Mouse (Mus musculus) intestine, postnatal 0 days (tissue): ENCODE measurements around the gene Tnfsf4. TPM values are rescaled to one million over a fixed set of nuclear protein-coding genes. Genes with fewer than 3 reads are reported as not detected.

ENCODE experiments used
- ATAC-seq: fragments of 200-750 bp; cut with Nextera tagmentation; 2 replicates; pipeline ENCODE4 v1.8.0; 2017; ENCODE audit warnings: mild to moderate bottlenecking, moderate TSS enrichment, moderate library complexity
- H3K27ac ChIP-seq: fragments of 300-500 bp; sonication (generic); 2 replicates; pipeline ENCODE4 v1.5.1; 2014; ENCODE audit warnings: mild to moderate bottlenecking, low read depth, low read length, moderate library complexity
- H3K27me3 ChIP-seq: fragments of 300-500 bp; sonication (generic); replicated peaks from 2 replicates; pipeline ENCODE4 v1.6.1; 2014; ENCODE audit warnings: low read length, mixed read lengths; ENCODE audit not compliant: control insufficient read depth, insufficient read depth
- H3K36me3 ChIP-seq: fragments of 300-500 bp; sonication (generic); 2 replicates; pipeline ENCODE4 v1.6.1; 2014; ENCODE audit warnings: mild to moderate bottlenecking, moderate library complexity; ENCODE audit not compliant: control insufficient read depth, insufficient read depth
- H3K4me1 ChIP-seq: fragments of 300-500 bp; sonication (generic); replicated peaks from 2 replicates; pipeline ENCODE4 v1.6.1; 2014; ENCODE audit warnings: antibody characterized with exemption, low read length, mixed read lengths; ENCODE audit not compliant: control insufficient read depth, insufficient read depth
- H3K4me2 ChIP-seq: fragments of 300-500 bp; sonication (generic); replicated peaks from 2 replicates; pipeline ENCODE4 v1.6.1; 2014; ENCODE audit warnings: low read depth, mild to moderate bottlenecking, moderate library complexity
- H3K4me3 ChIP-seq: fragments of 300-500 bp; sonication (generic); 2 replicates; pipeline ENCODE4 v1.5.1; 2014; ENCODE audit warnings: low read depth, low read length
- H3K9ac ChIP-seq: fragments of 300-500 bp; sonication (generic); 2 replicates; pipeline ENCODE4 v1.6.1; 2014; ENCODE audit warnings: mild to moderate bottlenecking, low read depth, low read length
- H3K9me3 ChIP-seq: fragments of 300-500 bp; sonication (generic); 2 replicates; pipeline ENCODE4 v1.6.1; 2016; ENCODE audit warnings: mixed run types; ENCODE audit not compliant: control insufficient read depth
- CTCF ChIP-seq: sonication (generic); IDR thresholded peaks from 2 replicates; pipeline ENCODE4 v1.5.1; 2016; ENCODE audit warnings: low read depth, mild to moderate bottlenecking, control low read depth, antibody characterized with exemption, moderate library complexity
- WGBS: fragments of 180-500 bp; shearing (Covaris S2); extraction: QIAGEN DNeasy Blood & Tissue Kit; methylation state at CpG from one replicate; pipeline ENCODE4 v1.1.7; 2014; 5-methylcytosine and 5-hydroxymethylcytosine counted together
- polyA plus RNA-seq: library from polyadenylated mRNA; unstranded; fragments of >200 nt; fragmentation: Nextera tagmentation; extraction: Ambion mirVana; gene quantifications from 2 replicates; pipeline ENCODE4 v1.2.1, GENCODE M21; 2015

Gene Tnfsf4
- polyA plus RNA-seq: not detected in 2 replicates

- Histone ChIP-seq H3K4me3 (no peak within 1 kb of the TSS), H3K36me3 (no peaks in the 10 kb centered on the region), H3K27me3 (0 out of 2 replicates have a peak, but pooled peaks cover 3% of the 10 kb centered on the region), H3K4me1 (no peaks in the 10 kb centered on the region), H3K9ac (no peak within 1 kb of the TSS), H3K4me2 (no peak within 1 kb of the TSS), H3K27ac (no peak within 1 kb of the TSS), H3K9me3 (no peaks in the 10 kb centered on the region)
- 37% methylated on average over 6 of the region's 6 CpGs for WGBS
- ATAC-seq: no peak
- TF ChIP-seq CTCF: no peak
These were observed at the start of gene Tnfsf4 for GRCm38 (mm10) chr1:161394931-161395459. Gene Tnfsf4, plus strand, starts transcription at chr1:161395409.

- TF ChIP-seq CTCF: no peak
- Histone ChIP-seq H3K27ac (no peak overlapping the region), H3K9me3 (no peaks in the 10 kb centered on the region)
These were observed 44.2 kb upstream of the Tnfsf4 start for GRCm38 (mm10) chr1:161350981-161351380.

GRCm38 (mm10) chr1:161365006-161365405 is 30.2 kb upstream of the Tnfsf4 start:
- TF ChIP-seq CTCF: no peak
- Histone ChIP-seq H3K4me1 (no peaks in the 10 kb centered on the region), H3K9ac (no peak overlapping the region), H3K27ac (no peak overlapping the region), H3K4me2 (no peak overlapping the region), H3K4me3 (no peak overlapping the region), H3K36me3 (no peaks in the 10 kb centered on the region), H3K9me3 (no peaks in the 10 kb centered on the region), H3K27me3 (no peaks in the 10 kb centered on the region)
- ATAC-seq: no peak
- 63% methylated on average over 4 of the region's 4 CpGs for WGBS

More at GRCm38 (mm10) chr1:161350981-161351380, 44.2 kb upstream of the Tnfsf4 start:
- H3K4me2 ChIP-seq: no peak overlapping the region
- ATAC-seq: no peak
- no peaks in the 10 kb centered on the region for H3K27me3 ChIP-seq
- no peaks in the 10 kb centered on the region for H3K36me3 ChIP-seq
- no peaks in the 10 kb centered on the region for H3K4me1 ChIP-seq
- WGBS: 61% methylated on average over 1 of the region's 1 CpGs
- H3K9ac ChIP-seq: no peak overlapping the region
- H3K4me3 ChIP-seq: no peak overlapping the region

- WGBS: 77% methylated on average over 2 of the region's 2 CpGs
- no peak overlapping the region for H3K9ac ChIP-seq
- H3K4me1 ChIP-seq: no peaks in the 10 kb centered on the region
- no peak overlapping the region for H3K4me2 ChIP-seq
- H3K36me3 ChIP-seq: no peaks in the 10 kb centered on the region
- no peak overlapping the region for H3K4me3 ChIP-seq
- no peak overlapping the region for H3K27ac ChIP-seq
- TF ChIP-seq CTCF: no peak
- ATAC-seq: no peak
- no peaks in the 10 kb centered on the region for H3K9me3 ChIP-seq
- no peaks in the 10 kb centered on the region for H3K27me3 ChIP-seq
These were observed 23.3 kb upstream of the Tnfsf4 start for GRCm38 (mm10) chr1:161371919-161372318.

- H3K9me3 ChIP-seq: no peaks in the 10 kb centered on the region
- H3K4me3 ChIP-seq: no peak overlapping the region
- no peak overlapping the region for H3K9ac ChIP-seq
- H3K4me2 ChIP-seq: no peak overlapping the region
- no peaks in the 10 kb centered on the region for H3K4me1 ChIP-seq
- no peak overlapping the region for H3K27ac ChIP-seq
- no peaks in the 10 kb centered on the region for H3K27me3 ChIP-seq
- no peak for ATAC-seq
- TF ChIP-seq CTCF: no peak
- 88% methylated on average over 2 of the region's 2 CpGs for whole genome bisulfite sequencing
- H3K36me3 ChIP-seq: no peaks in the 10 kb centered on the region
These were observed 19.3 kb upstream of the Tnfsf4 start for GRCm38 (mm10) chr1:161375866-161376265.

GRCm38 (mm10) chr1:161378571-161378970 is 16.6 kb upstream of the Tnfsf4 start:
- Histone ChIP-seq H3K4me3 (no peak overlapping the region), H3K27ac (no peak overlapping the region), H3K36me3 (no peaks in the 10 kb centered on the region), H3K9ac (no peak overlapping the region), H3K4me2 (no peak overlapping the region), H3K27me3 (no peaks in the 10 kb centered on the region), H3K4me1 (no peaks in the 10 kb centered on the region), H3K9me3 (no peaks in the 10 kb centered on the region)
- whole genome bisulfite sequencing: 74% methylated on average over 3 of the region's 3 CpGs
- no peak for ATAC-seq
- no peak for TF ChIP-seq CTCF
